Mouse (Mus musculus): ENCODE measurements at regions not wholly inside any gene's neighbourhood (a gene's known extent, or its start where the extent isn't known, plus 50 kb on each side); places are given as distances from the start of the nearest gene placed in this dataset.

- no peak for DNase-seq (ENCODE audit: extremely low spot score)
Observed at GRCm38 (mm10) chr4:127862875-127863274, 107.9 kb downstream of the CK137956 start.

DNA sequence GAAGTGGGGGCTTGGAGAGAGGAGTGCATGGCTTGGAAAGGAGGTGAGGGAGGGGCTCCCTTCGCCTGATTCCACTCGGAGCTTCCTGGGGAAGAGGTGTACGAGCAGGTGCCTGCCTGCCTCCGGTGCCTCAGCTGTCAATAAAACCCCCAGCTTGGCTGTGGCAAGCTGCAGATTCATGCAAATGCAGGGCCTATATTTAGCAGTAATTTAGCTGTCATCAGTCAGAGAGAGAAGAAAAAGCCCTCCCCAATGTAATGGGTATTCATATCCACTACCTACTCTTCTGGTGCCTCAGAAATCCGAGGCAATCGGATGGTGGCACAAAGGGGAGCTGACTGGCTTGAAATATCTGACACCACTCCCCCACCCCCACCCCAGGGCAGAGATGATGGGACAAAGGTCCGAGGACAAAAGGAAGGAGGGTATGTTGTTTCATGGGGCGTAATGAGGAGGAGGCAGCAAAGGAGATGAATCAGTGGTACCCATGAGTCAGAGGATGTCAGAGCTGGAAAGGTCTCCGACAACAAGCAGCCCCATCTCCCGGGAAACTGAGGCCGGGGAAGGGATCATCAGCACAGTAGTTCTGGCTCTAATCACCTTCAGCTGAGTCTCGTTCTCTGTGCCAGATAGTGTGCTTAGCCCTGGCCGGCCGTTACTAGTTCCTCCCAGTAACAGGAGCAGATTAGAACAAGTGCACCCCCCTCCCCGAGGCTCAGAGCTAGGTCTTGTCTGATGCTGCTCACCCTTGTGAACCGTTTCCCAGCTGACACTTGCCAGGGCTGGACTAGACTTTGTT is 109.2 kb downstream of the CK137956 start:
- DNase-seq (ENCODE audit: extremely low spot score), result no peak

GRCm38 (mm10) chr4:127860271-127860670 is 110.5 kb downstream of the CK137956 start:
- no peak for DNase-seq (ENCODE audit: extremely low spot score)

- DNase-seq (ENCODE audit: extremely low spot score), result no peak
Observed at GRCm38 (mm10) chr4:127859505-127859904, 111.2 kb downstream of the CK137956 start.

DNA sequence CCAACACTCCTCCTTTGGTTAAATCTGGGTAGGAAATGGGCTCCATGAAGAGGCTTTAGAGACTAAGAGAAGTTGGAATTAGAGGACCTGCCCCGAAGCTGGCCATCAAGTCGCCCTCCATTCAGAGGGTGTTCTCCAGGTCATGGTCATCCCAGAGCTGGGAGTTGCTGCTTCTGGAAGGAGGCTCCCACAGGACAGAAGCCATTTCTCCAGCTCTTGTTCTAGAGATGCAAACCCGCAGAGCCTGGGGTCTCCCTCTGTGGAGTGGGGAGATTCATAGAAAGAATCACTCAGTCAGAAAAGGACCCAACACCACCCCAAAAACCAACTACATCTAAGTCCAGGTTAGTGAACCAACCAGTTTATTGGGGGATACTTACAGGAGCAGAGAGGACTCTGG is 112.2 kb downstream of the CK137956 start:
- no peak for DNase-seq (ENCODE audit: extremely low spot score)

GRCm38 (mm10) chr4:127855836-127856235 is 114.9 kb downstream of the CK137956 start:
- DNase-seq (ENCODE audit: extremely low spot score), result no peak

DNA sequence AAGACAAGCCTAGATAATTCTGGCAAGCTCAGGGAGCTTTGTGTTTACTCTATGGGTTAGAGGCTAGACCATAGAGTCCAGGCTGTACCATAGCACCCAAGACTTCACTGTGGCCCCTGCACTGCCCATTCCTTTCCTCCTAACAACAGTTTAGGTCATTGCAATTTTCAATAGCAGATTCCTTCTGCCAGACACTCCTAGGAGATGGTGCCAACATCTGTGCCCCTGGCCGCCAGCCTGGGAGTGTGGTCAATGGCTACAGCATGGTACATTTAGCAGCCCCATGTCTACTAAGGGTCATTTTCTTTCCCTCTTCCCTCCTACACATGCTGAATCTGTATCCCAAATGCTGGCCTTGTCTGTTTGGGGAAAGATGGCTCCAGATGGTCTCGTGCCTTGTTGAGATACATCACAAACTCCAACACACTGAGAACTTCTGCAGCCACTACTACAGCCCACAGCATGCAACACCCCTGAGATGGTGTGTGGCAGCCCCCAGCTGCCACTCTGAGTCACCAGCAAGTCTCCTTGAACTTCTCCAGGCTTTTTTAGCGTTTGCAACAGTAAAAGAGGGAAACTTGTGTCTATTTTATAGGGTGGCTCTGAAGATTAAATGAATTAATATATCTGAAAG is 115.9 kb downstream of the CK137956 start:
- DNase-seq (ENCODE audit: extremely low spot score), result no peak

DNA sequence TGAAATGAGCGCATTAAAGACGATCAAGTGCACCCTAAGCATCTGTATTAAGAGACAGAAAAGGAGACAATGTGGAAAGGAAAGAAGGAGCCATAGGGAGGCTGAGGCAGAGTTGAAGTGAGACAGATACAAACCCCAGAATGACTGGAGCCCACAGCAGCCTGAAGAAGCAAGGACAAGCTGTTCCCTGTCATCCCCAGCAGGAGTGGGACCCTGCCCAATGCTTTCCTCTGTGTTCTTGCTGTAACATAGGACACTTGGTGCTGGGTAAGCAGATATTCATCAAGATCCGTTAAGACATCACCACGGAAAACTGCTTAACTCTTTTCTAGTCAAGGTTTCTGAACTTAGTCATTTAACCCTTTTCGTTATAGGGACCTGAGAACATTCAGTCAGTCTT is 121.4 kb downstream of the CK137956 start:
- DNase-seq (ENCODE audit: extremely low spot score), result no peak

GRCm38 (mm10) chr4:127846321-127846720 is 124.4 kb downstream of the CK137956 start:
- DNase-seq (ENCODE audit: extremely low spot score), result peak; percentile 27

- no peak for DNase-seq (ENCODE audit: extremely low spot score)
Observed at GRCm38 (mm10) chr4:127843421-127843820, 127.3 kb downstream of the CK137956 start.

DNA sequence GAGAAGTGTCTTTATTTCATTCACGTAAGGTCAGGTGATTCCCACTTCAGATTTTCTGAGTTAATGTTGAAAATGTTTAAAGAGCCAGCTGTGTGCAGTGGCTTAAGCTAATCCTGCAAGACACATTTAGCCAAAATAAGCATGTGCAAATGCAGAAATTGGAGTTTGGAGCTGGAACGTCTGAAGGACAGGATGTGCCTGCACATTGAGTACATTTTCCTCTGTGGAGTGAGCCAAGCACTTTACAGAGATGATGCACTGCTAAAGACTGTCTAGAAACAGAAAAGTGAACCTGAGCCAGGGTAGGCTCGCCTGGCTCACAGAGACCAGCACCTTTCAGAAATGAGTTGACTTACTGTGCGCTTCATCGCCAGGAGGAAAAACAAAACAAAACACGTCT is 137.1 kb downstream of the CK137956 start:
- no peak for DNase-seq (ENCODE audit: extremely low spot score)

DNA sequence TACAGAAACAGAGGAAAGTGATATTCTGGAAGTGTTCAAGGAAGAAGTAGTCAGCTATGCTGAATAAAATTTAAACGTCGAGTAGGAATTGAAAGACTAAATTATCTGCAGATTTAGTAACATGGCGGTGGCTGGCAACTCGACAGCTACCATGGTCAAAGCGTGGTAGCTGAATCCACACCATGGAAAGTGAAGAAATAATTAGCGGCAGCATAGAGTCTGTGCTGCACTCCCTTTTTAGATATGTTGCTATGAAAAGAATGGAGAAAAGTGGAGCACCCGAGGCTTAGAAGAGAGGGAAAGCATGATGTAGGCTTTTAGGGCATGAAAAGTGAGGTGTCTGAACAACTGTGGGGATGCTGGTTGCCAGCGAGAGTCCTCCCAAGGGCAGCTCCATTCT is 143.8 kb downstream of the CK137956 start:
- no peak for DNase-seq (ENCODE audit: extremely low spot score)

DNA sequence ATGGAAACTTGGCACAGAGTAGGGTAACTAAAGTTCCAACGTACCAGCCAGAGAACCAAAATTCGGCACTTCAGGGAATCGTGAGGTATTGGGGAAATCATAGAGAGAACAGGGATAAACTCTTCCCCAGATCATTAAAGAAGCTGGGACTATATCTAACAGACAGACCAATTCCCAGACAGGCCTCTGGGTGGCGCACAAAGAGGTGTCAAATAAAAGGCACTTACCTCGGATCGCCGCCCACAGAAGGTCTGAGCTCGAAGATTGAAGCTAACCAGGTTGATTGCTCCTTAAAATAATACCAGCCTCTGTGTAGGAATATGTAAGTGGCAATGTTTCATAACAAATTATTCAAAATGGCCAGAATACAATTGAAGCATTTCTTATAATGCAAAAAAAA is 151.2 kb downstream of the CK137956 start:
- DNase-seq (ENCODE audit: extremely low spot score), result no peak

- DNase-seq (ENCODE audit: extremely low spot score), result no peak
Observed at GRCm38 (mm10) chr4:127819009-127819408, 151.7 kb downstream of the CK137956 start.

DNA sequence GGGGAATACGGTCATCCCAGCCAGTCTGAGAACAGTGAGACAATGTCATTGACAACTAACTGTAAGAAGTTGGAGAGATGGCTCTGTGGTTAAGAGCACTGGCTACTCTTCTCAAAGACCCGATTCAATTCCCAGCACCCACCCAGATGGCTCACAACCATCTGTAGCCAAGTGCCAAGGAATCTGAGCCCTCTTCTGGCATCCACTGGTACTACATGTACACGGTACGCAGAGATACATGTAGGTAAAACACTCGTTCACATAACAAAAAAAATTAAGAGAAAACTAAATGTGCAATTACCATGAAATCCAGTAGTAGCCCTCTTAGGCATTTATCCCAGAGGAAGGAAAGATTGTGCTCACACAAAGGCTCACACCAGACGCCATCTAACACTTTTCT is 156.1 kb downstream of the CK137956 start:
- DNase-seq (ENCODE audit: extremely low spot score), result no peak

DNA sequence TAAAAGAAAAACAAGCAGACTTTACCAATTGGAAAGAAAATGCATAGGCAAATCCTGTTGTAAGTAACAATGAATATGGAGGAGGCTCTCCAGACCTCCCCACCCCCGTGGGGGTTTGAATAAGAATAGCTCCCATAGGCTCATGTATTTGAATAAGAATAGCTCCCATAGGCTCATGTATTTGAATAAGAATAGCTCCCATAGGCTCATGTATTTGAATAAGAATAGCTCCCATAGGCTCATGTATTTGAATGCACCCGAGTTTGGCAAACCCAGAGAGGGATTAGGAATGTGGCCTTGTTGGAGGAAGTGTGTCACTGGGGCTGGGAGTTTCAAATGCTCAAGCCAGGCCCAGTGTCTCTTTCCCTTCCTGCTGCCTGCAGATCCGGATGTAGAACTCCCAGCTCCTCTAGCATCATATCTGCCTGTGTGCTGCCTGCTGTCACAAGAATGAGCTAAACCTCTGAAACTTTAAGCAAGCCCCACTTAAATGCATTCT is 158.7 kb downstream of the CK137956 start:
- no peak for DNase-seq (ENCODE audit: extremely low spot score)

GRCm38 (mm10) chr4:127810899-127811510 is 159.7 kb downstream of the CK137956 start:
- DNase-seq (ENCODE audit: extremely low spot score), result no peak

- DNase-seq (ENCODE audit: extremely low spot score), result peak; percentile 6
Observed at GRCm38 (mm10) chr4:127809006-127809405, 161.7 kb downstream of the CK137956 start.

DNA sequence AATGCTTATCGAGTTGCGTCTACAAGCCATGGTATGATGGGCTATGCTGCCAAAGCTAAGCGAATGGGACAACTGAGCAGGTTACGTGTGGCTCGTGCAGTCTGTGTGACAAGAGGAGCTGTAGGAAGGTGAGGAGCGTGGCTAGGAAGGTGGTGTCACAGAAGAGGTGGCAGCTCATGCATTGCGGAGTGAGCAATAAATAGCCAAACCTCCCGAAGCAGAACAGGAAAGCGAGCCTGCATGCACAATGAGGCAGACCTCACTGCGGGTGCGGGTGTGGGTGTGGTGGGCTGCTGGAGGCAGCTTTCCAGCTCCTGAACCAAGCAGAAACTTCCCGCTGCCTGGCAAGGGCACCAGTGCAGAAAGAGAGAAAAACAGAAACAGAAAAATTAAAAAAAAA is 181.5 kb downstream of the CK137956 start:
- DNase-seq (ENCODE audit: extremely low spot score), result no peak

DNA sequence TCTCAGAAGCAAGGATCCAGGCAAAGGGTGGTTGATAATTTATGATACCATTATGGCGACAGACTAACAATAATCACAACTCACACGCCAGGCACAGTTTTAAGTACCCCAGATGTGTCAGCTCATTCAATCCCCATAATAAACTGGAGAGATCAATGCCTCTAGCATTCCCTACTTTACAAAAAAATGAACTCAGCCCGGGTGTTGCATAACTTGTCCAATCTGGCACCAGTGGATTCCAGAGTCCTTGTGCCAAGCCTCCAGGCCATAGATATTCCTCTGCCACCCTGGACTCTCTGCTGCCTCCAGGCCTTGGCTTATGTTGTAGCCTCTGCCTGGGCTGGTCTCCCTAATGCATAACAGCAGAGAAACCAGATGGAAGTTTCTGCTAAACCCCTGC is 185.0 kb downstream of the CK137956 start:
- no peak for DNase-seq (ENCODE audit: extremely low spot score)

DNA sequence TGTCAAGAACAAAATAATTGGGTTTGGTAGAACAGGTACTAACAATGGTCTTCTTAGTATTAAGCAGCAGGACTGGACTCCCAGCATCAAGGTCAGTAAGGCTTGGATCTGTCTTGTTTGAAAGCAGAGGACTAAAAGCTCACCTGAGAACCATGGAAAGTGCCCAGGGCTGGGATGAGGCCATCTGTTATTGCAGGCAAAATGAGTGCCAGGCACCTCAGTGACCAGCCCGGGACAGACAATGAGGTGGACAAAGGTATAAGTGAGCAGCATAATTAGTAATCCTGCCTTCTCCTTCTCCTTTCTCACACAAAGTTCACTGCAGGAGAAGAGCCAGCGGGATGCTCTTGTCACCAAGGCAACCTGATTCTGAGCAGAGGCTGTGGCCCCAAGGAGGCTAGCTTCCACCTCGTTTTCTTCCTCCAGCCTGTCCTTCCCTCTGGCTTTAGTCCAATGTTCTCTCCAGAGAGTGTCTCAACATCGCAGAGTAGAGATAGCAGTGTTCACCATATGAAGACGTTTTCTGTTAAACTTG is 198.7 kb downstream of the CK137956 start:
- DNase-seq (ENCODE audit: extremely low spot score), result no peak

DNA sequence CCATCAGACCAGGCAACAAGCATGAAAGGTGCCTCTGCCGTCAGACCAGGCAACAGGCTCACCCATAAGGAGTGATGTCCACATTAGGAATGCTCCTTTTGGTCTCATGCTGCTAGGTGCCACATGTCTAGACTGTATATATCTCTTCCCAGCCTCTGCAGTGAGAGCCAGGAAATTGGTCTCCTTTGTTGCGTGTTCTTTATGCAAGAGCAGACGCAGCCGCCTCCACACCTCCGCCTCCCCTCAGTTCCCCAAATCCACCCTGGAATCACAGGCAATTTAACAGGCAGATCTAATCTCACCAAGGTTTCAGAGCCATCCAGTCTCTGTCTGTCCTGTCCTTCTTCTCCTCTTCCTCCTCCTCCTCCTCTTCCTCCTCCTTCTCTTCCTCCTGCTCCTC is 207.0 kb downstream of the CK137956 start:
- no peak for DNase-seq (ENCODE audit: extremely low spot score)

DNA sequence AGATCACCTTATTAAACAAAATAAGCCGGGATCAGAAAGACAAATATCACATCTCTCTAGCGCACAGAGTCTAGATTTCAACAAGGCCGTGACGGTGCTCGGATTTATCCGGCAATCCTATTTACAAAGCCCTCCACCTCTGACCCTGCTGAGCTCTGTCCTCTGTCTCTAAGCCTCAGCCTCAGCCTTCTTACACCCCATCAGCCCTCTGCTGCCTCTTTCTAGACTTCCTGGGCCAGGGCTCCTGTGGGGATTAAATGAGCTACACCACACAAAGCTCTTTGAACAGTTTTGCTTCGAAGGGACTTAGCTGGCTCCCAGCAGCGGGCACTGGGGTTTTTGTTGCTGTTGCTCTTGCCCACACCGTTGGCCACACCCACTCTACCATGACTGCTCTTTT is 211.8 kb downstream of the CK137956 start:
- no peak for DNase-seq (ENCODE audit: extremely low spot score)

Measured in embryo, embryonic 9.5 days (tissue).